Mouse (Mus musculus): Measurements from ENCODE around the gene 4930558K02Rik.

Gene 4930558K02Rik

GRCm38 (mm10) chr1:161979536-161979935 lies at the start of gene 4930558K02Rik:
Gene 4930558K02Rik, minus strand, starts transcription at chr1:161979636.
- no peak for DNase-seq

GRCm38 (mm10) chr1:162023681-162024270 lies 44.3 kb upstream of the 4930558K02Rik start:
- DNase-seq, result no peak

- no peak for DNase-seq
Observed at GRCm38 (mm10) chr1:162020766-162021165, 41.3 kb upstream of the 4930558K02Rik start.

- no peak for DNase-seq
Observed at GRCm38 (mm10) chr1:162020303-162020731, 40.9 kb upstream of the 4930558K02Rik start.

GRCm38 (mm10) chr1:162018601-162018977 lies 39.2 kb upstream of the 4930558K02Rik start:
- no peak for DNase-seq

GRCm38 (mm10) chr1:162017975-162018600 lies 38.7 kb upstream of the 4930558K02Rik start:
- DNase-seq, result no peak

- no peak for DNase-seq
Observed at GRCm38 (mm10) chr1:162016982-162017381, 37.5 kb upstream of the 4930558K02Rik start.

- DNase-seq, result no peak
Observed at GRCm38 (mm10) chr1:162015247-162015862, 35.9 kb upstream of the 4930558K02Rik start.

- DNase-seq, result no peak
Observed at GRCm38 (mm10) chr1:162013561-162013960, 34.1 kb upstream of the 4930558K02Rik start.

GRCm38 (mm10) chr1:162011523-162012245 lies 32.2 kb upstream of the 4930558K02Rik start:
- DNase-seq, result no peak

- DNase-seq, result no peak
Observed at GRCm38 (mm10) chr1:162009086-162009485, 29.6 kb upstream of the 4930558K02Rik start.

GRCm38 (mm10) chr1:162008631-162009067 lies 29.2 kb upstream of the 4930558K02Rik start:
- no peak for DNase-seq

- no peak for DNase-seq
Observed at GRCm38 (mm10) chr1:162008208-162008607, 28.8 kb upstream of the 4930558K02Rik start.

GRCm38 (mm10) chr1:162006109-162006508 lies 26.7 kb upstream of the 4930558K02Rik start:
- no peak for DNase-seq

GRCm38 (mm10) chr1:162004821-162005770 lies 25.7 kb upstream of the 4930558K02Rik start:
- no peak for DNase-seq

- DNase-seq, result no peak
Observed at GRCm38 (mm10) chr1:162004518-162004780, 25.0 kb upstream of the 4930558K02Rik start.

GRCm38 (mm10) chr1:162003729-162004517 lies 24.5 kb upstream of the 4930558K02Rik start:
- no peak for DNase-seq

GRCm38 (mm10) chr1:162001328-162001727 lies 21.9 kb upstream of the 4930558K02Rik start:
- DNase-seq, result no peak

- DNase-seq, result peak; percentile 67
Observed at GRCm38 (mm10) chr1:161999882-162000371, 20.5 kb upstream of the 4930558K02Rik start.

GRCm38 (mm10) chr1:161999338-161999737 lies 19.9 kb upstream of the 4930558K02Rik start:
- no peak for DNase-seq

- no peak for DNase-seq
Observed at GRCm38 (mm10) chr1:161998781-161999180, 19.3 kb upstream of the 4930558K02Rik start.

Data from right cerebral cortex, adult 18-20 months (tissue).